ENCODE assay signal across 12 mouse cellular contexts in the genomic region with DNA sequence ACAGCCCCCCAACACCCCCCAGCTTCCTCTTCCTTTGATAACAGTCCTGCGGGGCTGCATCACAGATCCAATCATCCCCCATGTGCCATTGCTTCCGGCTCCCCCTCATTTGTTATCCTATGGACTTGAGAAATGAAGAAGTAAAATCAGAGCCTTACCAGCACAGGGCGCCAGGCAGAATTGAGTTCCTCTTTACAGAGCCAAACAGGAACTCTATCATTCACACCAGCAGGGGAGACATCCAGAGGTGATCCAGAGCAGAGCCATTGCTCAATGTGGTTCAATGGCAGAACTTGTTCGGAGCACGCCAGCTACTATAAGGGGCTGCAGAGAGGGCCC. TPM values are rescaled to one million over a fixed set of nuclear protein-coding genes. Genes with fewer than 3 reads are reported as not detected.
DNase-seq lines count a peak whose midpoint lies in the region; ATAC-seq and TF ChIP-seq lines count a peak whose summit lies in the region.
"Had no signal": no experiment of that assay in that cellular context is flagged by ENCODE, and none has a peak within 500 bp of the region (broad histone marks: within the 10 kb centered on the region; RNA-seq: fewer than 3 reads in every experiment).

No protein-coding gene starts in this region.

- WGBS in heart, postnatal 0 days = 53% methylated on average over 5 of the region's 5 CpGs

- no peaks in the 10 kb centered on the region for H3K36me3 ChIP-seq in heart, postnatal 0 days (replicated peaks; ENCODE audit: control insufficient read depth, insufficient read depth, low read length)
- H3K36me3 ChIP-seq: hindbrain, embryonic 10.5 days; limb, embryonic 10.5 days had no signal

- H3K27me3 ChIP-seq in heart, postnatal 0 days (ENCODE audit: control insufficient read depth, insufficient read depth, low read length) = no peaks in the 10 kb centered on the region

- H3K27ac ChIP-seq in heart, postnatal 0 days (ENCODE audit: low read depth) = 0 out of 2 replicates have a peak overlapping the region, but pooled peaks have one; percentile 38
- H3K27ac ChIP-seq: hindbrain, embryonic 10.5 days; limb, embryonic 10.5 days had no signal

- no peaks in the 10 kb centered on the region for H3K9me3 ChIP-seq in heart, postnatal 0 days (replicated peaks; ENCODE audit: control insufficient read depth, low read length)
- H3K9me3 ChIP-seq: limb, embryonic 10.5 days had no signal

- no peaks in the 10 kb centered on the region for H3K4me1 ChIP-seq in heart, postnatal 0 days (ENCODE audit: control insufficient read depth, insufficient read depth)

- DNase-seq in heart, adult 8-10 months (ENCODE audit: low spot score) = peak; percentile 25
- DNase-seq in heart, postnatal 10 days = no peak
- DNase-seq in B cell, adult 2 months = peak; percentile 58 to 67
- DNase-seq in heart, postnatal 0 days (ENCODE audit: low spot score) = no peak
- DNase-seq in lung, postnatal 4 days = peak; percentile 38 to 42
- DNase-seq in right cerebral cortex, adult 2 months (ENCODE audit: low spot score in 2 of 2) = no peak
- DNase-seq in cerebellum, adult 9-10 months = no peak
- DNase-seq: kidney, postnatal 14 days had no signal

- H3K4me3 ChIP-seq in heart, postnatal 0 days (ENCODE audit: low read depth, low read length) = no peak overlapping the region
- H3K4me3 ChIP-seq: hindbrain, embryonic 10.5 days; limb, embryonic 10.5 days had no signal

- TF ChIP-seq CTCF in heart, postnatal 0 days (IDR thresholded peaks at IDR 0.05; ENCODE audit: low read depth) = 0 out of 2 replicates have a peak, but pooled peaks have one; percentile 12

- H3K9ac ChIP-seq in heart, postnatal 0 days (replicated peaks; ENCODE audit: low read depth, low read length) = no peak overlapping the region

- peak overlapping the region; percentile 24; the same call in 1 of the 2 replicates for H3K4me2 ChIP-seq in heart, postnatal 0 days (ENCODE audit: low read depth, low read length)

- peak; percentile 36; the same call in 1 of the 2 replicates for ATAC-seq in heart, postnatal 0 days (ENCODE audit: insufficient read depth, low read depth)
- no peak for ATAC-seq in inflammation-experienced regulatory T-cells, adult 6 months
- ATAC-seq: forebrain, embryonic 16.5 days had no signal

- intact Hi-C loops in heart, postnatal 10 days (cut with DNase I) = no loop called here

- TF ChIP-seq EP300 in heart, postnatal 0 days (IDR thresholded peaks at IDR 0.05; ENCODE audit: low read depth) = no peak

RNA-seq across cellular contexts. Expression of a gene that starts 17.3 kb away (rescaled TPM):
- total RNA-seq in heart, adult 8-10 months (2022) = 10 to 100 TPM; 21.8 to 27.3 (median 25.7) TPM
- 10 to 100 TPM; 62.6 to 73.8 TPM for total RNA-seq in heart, postnatal 10 days (2021)
- total RNA-seq in heart, postnatal 0 days (2014; rRNA removed; ENCODE audit: low replicate concordance) = 79.8 and 84.2 TPM in 2 replicates
- polyA plus RNA-seq in heart, postnatal 0 days (2015; fragmentation: Nextera tagmentation; extraction: Ambion mirVana) = 53.7 and 58.2 TPM in 2 replicates
- 10 to 100 TPM in 1 of 3 experiments, 1 to 10 TPM in 2; 3.7 to 11.8 (median 6.6) TPM for polyA plus RNA-seq in inflammation-experienced regulatory T-cells, adult 6 months (2017; shearing (Covaris generic))

RNA-seq across cellular contexts. Expression of a gene that starts 30.9 kb away (rescaled TPM):
- total RNA-seq in heart, adult 8-10 months (2022) = not detected
- total RNA-seq in heart, postnatal 10 days (2021) = not detected
- not detected in 2 replicates for total RNA-seq in heart, postnatal 0 days (2014; rRNA removed; ENCODE audit: low replicate concordance)
- 0.32 and 0.78 TPM in 2 replicates for polyA plus RNA-seq in heart, postnatal 0 days (2015; fragmentation: Nextera tagmentation; extraction: Ambion mirVana)
- polyA plus RNA-seq in inflammation-experienced regulatory T-cells, adult 6 months (2017; shearing (Covaris generic)) = 1 to 10 TPM in 2 of 3 experiments, under 1 TPM in 1; 0.65 to 1.1 (median 1.0) TPM

RNA-seq across cellular contexts. Expression of a gene that starts 31.8 kb away (rescaled TPM):
- total RNA-seq in heart, adult 8-10 months (2022) = 1,000 to 10,000 TPM in 2 of 4 experiments, 100 to 1,000 TPM in 2; 839 to 1,234 (median 1,027) TPM
- total RNA-seq in heart, postnatal 10 days (2021) = 1,000 to 10,000 TPM in 1 of 2 experiments, 100 to 1,000 TPM in 1; 934 to 1,069 TPM
- 889 and 1,003 TPM in 2 replicates for total RNA-seq in heart, postnatal 0 days (2014; rRNA removed; ENCODE audit: low replicate concordance)
- 742 and 892 TPM in 2 replicates for polyA plus RNA-seq in heart, postnatal 0 days (2015; fragmentation: Nextera tagmentation; extraction: Ambion mirVana)
- polyA plus RNA-seq in inflammation-experienced regulatory T-cells, adult 6 months (2017; shearing (Covaris generic)) = 1,000 to 10,000 TPM in 2 of 3 experiments, 100 to 1,000 TPM in 1; 741 to 1,375 (median 1,290) TPM

Comparison
In these comparisons a context has a peak if more than half of its experiments do, and no peak if none do; other contexts are left out.
1. DNase-seq: peak in heart, adult 8-10 months (single experiment), B cell, adult 2 months (2 of 2) and lung, postnatal 4 days (2 of 2); none in heart, postnatal 10 days (0 of 2), heart, postnatal 0 days (single experiment), right cerebral cortex, adult 2 months (0 of 2) and cerebellum, adult 9-10 months (single experiment).